Mouse (Mus musculus) myocyte (in vitro differentiated cells): ENCODE data around the gene Pou4f1.

ENCODE experiments used
- E2F4 ChIP-seq: IDR thresholded peaks from one replicate; pipeline ENCODE4 v1.6.1; 2011; ENCODE audit warnings: mild to moderate bottlenecking, control low read depth, moderate library complexity; ENCODE audit not compliant: insufficient read depth
- MAX ChIP-seq: IDR thresholded peaks from one replicate; pipeline ENCODE4 v1.6.1; 2011; ENCODE audit warnings: low read depth, mild to moderate bottlenecking, control low read depth
- MYOD1 ChIP-seq, 3 experiments: IDR thresholded peaks; one replicate each; pipeline ENCODE4 v1.6.1; 2011; ENCODE audit warnings: control low read depth in 2 of 3, low read depth in 2 of 3, mild to moderate bottlenecking in 2 of 3, moderate library complexity in 1 of 3; ENCODE audit not compliant: insufficient read length in 2 of 3, control insufficient read depth in 1 of 3
- POLR2A ChIP-seq: IDR thresholded peaks from one replicate; pipeline ENCODE4 v1.6.1; 2011; ENCODE audit warnings: low read depth, mild to moderate bottlenecking, control low read depth, moderate library complexity; ENCODE audit not compliant: insufficient read length
- POLR2AphosphoS2 ChIP-seq: IDR thresholded peaks from one replicate; pipeline ENCODE4 v1.6.1; 2011; ENCODE audit warnings: low read depth, control low read depth; ENCODE audit not compliant: insufficient read length
- REST ChIP-seq: IDR thresholded peaks from one replicate; pipeline ENCODE4 v1.6.1; 2011; ENCODE audit warnings: mild to moderate bottlenecking, control low read depth, moderate library complexity; ENCODE audit not compliant: insufficient read depth, insufficient read length
- TCF12 ChIP-seq: IDR thresholded peaks from one replicate; pipeline ENCODE4 v1.6.1; 2011; ENCODE audit warnings: mild to moderate bottlenecking, control low read depth; ENCODE audit not compliant: poor library complexity, insufficient read depth, severe bottlenecking
- USF1 ChIP-seq: IDR thresholded peaks from one replicate; pipeline ENCODE4 v1.6.1; 2011; ENCODE audit warnings: low read depth, mild to moderate bottlenecking, control low read depth, moderate library complexity

GRCm38 (mm10) chr14:104453824-104454223, 14.0 kb downstream of the Pou4f1 start:
- TF ChIP-seq POLR2A: no peak
- no peak for TF ChIP-seq USF1
- no peak for TF ChIP-seq TCF12
- no peak for TF ChIP-seq POLR2AphosphoS2
- TF ChIP-seq MYOD1 (IDR thresholded peaks at IDR 0.05; ENCODE audit: control insufficient read depth in 1 of 3, insufficient read length in 2 of 3, low read depth in 2 of 3): no peak
- TF ChIP-seq REST: peak; percentile 94
- TF ChIP-seq E2F4: no peak
- TF ChIP-seq MAX: peak; percentile 42
